Mouse (Mus musculus) bone marrow, adult 2 months (tissue): ENCODE measurements around the gene Ssbp1.

ENCODE experiments used
- CTCF ChIP-seq: fragments of 200-500 bp; IDR thresholded peaks from 2 replicates; pipeline ENCODE4 v1.5.1; 2011; ENCODE audit warnings: low read length, control low read depth; ENCODE audit not compliant: control insufficient read depth, insufficient read depth
- POLR2A ChIP-seq: fragments of 200-500 bp; IDR thresholded peaks from 2 replicates; pipeline ENCODE4 v1.6.1; 2011; ENCODE audit warnings: low read depth, mild to moderate bottlenecking, control low read depth, low read length, borderline replicate concordance; ENCODE audit not compliant: control insufficient read depth

- no peak for TF ChIP-seq POLR2A
- TF ChIP-seq CTCF, result no peak
Measured at GRCm38 (mm10) chr6:40432346-40433275, 38.5 kb upstream of the Ssbp1 start.
